Comparison of ENCODE assay signal across 9 mouse cellular contexts in the genomic region with DNA sequence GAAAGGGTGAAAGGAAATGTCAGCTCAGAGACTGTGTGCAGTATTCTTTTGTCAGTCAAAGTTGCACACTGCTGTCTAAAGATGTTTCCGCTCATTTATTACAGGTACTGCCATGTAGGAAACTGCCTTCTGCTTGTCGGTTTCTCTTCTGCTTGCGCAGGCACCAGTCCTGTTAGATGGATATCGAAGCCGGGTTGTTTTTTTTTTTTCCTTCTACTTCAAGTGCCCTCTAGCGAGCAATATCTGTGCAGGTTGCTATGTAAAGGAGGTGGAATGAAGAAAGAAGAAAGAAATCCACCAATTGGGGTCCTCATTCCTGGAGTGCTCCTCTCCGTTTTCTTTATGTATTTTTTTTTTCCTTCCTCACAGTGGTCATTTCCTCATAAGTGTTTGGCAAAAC. TPM values are rescaled to one million over a fixed set of nuclear protein-coding genes. Genes with fewer than 3 reads are reported as not detected.
DNase-seq lines count a peak whose midpoint lies in the region; ATAC-seq and TF ChIP-seq lines count a peak whose summit lies in the region.
"Had no signal": no experiment of that assay in that cellular context is flagged by ENCODE, and none has a peak within 500 bp of the region (broad histone marks: within the 10 kb centered on the region; RNA-seq: fewer than 3 reads in every experiment).

No protein-coding gene starts in this region.

- peak overlapping the region; percentile 22 for H3K4me3 ChIP-seq in forebrain, embryonic 10.5 days
- no peak overlapping the region for H3K4me3 ChIP-seq in forebrain, embryonic 11.5 days (ENCODE audit: low read depth, low read length)
- H3K4me3 ChIP-seq in lung, embryonic 15.5 days = no peak overlapping the region
- H3K4me3 ChIP-seq in forebrain, embryonic 12.5 days (replicated peaks) = no peak overlapping the region; the same call in 1 of the 2 replicates
- H3K4me3 ChIP-seq in neural tube, embryonic 15.5 days (replicated peaks) = peak overlapping the region; percentile 20
- H3K4me3 ChIP-seq in liver, postnatal 0 days (ENCODE audit: low read depth, low read length) = no peak overlapping the region

- no peaks in the 10 kb centered on the region for H3K9me3 ChIP-seq in forebrain, embryonic 10.5 days
- H3K9me3 ChIP-seq in forebrain, embryonic 11.5 days (ENCODE audit: control insufficient read depth, low read length) = no peaks in the 10 kb centered on the region
- H3K9me3 ChIP-seq in lung, embryonic 15.5 days = no peaks in the 10 kb centered on the region
- H3K9me3 ChIP-seq in forebrain, embryonic 12.5 days = no peaks in the 10 kb centered on the region
- H3K9me3 ChIP-seq in neural tube, embryonic 15.5 days (replicated peaks) = no peaks in the 10 kb centered on the region
- H3K9me3 ChIP-seq in liver, postnatal 0 days (ENCODE audit: low read length) = no peaks in the 10 kb centered on the region

- TF ChIP-seq EP300 in liver, postnatal 0 days (IDR thresholded peaks at IDR 0.05; ENCODE audit: low read depth) = no peak

- peaks cover 45% of the 10 kb centered on the region for H3K27me3 ChIP-seq in forebrain, embryonic 10.5 days (ENCODE audit: poor library complexity, severe bottlenecking)
- peaks cover 2% of the 10 kb centered on the region; the same call in 1 of the 2 replicates for H3K27me3 ChIP-seq in forebrain, embryonic 11.5 days (ENCODE audit: control insufficient read depth, insufficient read depth, low read length)
- peaks cover 18% of the 10 kb centered on the region for H3K27me3 ChIP-seq in lung, embryonic 15.5 days
- peaks cover 18% of the 10 kb centered on the region for H3K27me3 ChIP-seq in forebrain, embryonic 12.5 days
- no peaks in the 10 kb centered on the region for H3K27me3 ChIP-seq in neural tube, embryonic 15.5 days (replicated peaks)
- peaks cover 7% of the 10 kb centered on the region for H3K27me3 ChIP-seq in liver, postnatal 0 days (ENCODE audit: insufficient read depth, low read length)

- H3K27ac ChIP-seq in forebrain, embryonic 10.5 days = no peak overlapping the region
- H3K27ac ChIP-seq in forebrain, embryonic 11.5 days (ENCODE audit: low read depth, low read length) = no peak overlapping the region
- H3K27ac ChIP-seq in lung, embryonic 15.5 days = no peak overlapping the region
- H3K27ac ChIP-seq in forebrain, embryonic 12.5 days = no peak overlapping the region
- 0 out of 2 replicates have a peak overlapping the region, but pooled peaks have one; percentile 48 for H3K27ac ChIP-seq in neural tube, embryonic 15.5 days (replicated peaks)
- H3K27ac ChIP-seq in liver, postnatal 0 days (ENCODE audit: low read depth) = no peak overlapping the region

- no peak for ATAC-seq in forebrain, embryonic 11.5 days (replicated peaks; ENCODE audit: low FRiP score)
- no peak for ATAC-seq in lung, embryonic 15.5 days (ENCODE audit: borderline replicate concordance, extremely low read depth, low FRiP score, low TSS enrichment)
- ATAC-seq in forebrain, embryonic 12.5 days (ENCODE audit: low FRiP score) = peak; percentile 15; the same call in 1 of the 2 replicates
- ATAC-seq in neural tube, embryonic 15.5 days (ENCODE audit: low FRiP score) = no peak
- no peak for ATAC-seq in liver, postnatal 0 days

- peaks cover 25% of the 10 kb centered on the region for H3K4me1 ChIP-seq in forebrain, embryonic 10.5 days
- H3K4me1 ChIP-seq in forebrain, embryonic 11.5 days (replicated peaks; ENCODE audit: control insufficient read depth, insufficient read depth, low read length) = no peaks in the 10 kb centered on the region
- H3K4me1 ChIP-seq in lung, embryonic 15.5 days = peaks cover 5% of the 10 kb centered on the region; the same call in 1 of the 2 replicates
- H3K4me1 ChIP-seq in forebrain, embryonic 12.5 days = peaks cover 21% of the 10 kb centered on the region
- peaks cover 12% of the 10 kb centered on the region for H3K4me1 ChIP-seq in neural tube, embryonic 15.5 days
- H3K4me1 ChIP-seq in liver, postnatal 0 days (ENCODE audit: insufficient read depth) = no peaks in the 10 kb centered on the region

- no peak overlapping the region for H3K4me2 ChIP-seq in forebrain, embryonic 11.5 days (ENCODE audit: low read depth, low read length, severe bottlenecking)
- H3K4me2 ChIP-seq in lung, embryonic 15.5 days = peak overlapping the region; percentile 32
- peak overlapping the region; percentile 46 for H3K4me2 ChIP-seq in forebrain, embryonic 12.5 days
- peak overlapping the region; percentile 49 for H3K4me2 ChIP-seq in neural tube, embryonic 15.5 days
- H3K4me2 ChIP-seq in liver, postnatal 0 days (ENCODE audit: low read depth, low read length) = no peak overlapping the region

- DNase-seq in forebrain, embryonic 10.5 days (ENCODE audit: extremely low spot score, low spot score) = no peak
- no peak for DNase-seq in forebrain, embryonic 11.5 days (ENCODE audit: low spot score)
- DNase-seq in lung, postnatal 10 days = no peak
- DNase-seq in liver, postnatal 0 days = no peak
- DNase-seq in spleen, postnatal 10 days (ENCODE audit: low spot score in 2 of 2) = no peak
- DNase-seq: adrenal gland, adult 8-10 months had no signal

- H3K9ac ChIP-seq in forebrain, embryonic 11.5 days (ENCODE audit: low read length) = no peak overlapping the region
- H3K9ac ChIP-seq in lung, embryonic 15.5 days = no peak overlapping the region
- H3K9ac ChIP-seq in forebrain, embryonic 12.5 days = no peak overlapping the region
- H3K9ac ChIP-seq in neural tube, embryonic 15.5 days (replicated peaks) = no peak overlapping the region
- no peak overlapping the region for H3K9ac ChIP-seq in liver, postnatal 0 days (replicated peaks)

- 18% methylated on average over 7 of the region's 7 CpGs for WGBS in forebrain, embryonic 10.5 days
- WGBS in forebrain, embryonic 11.5 days = 21% methylated on average over 7 of the region's 7 CpGs
- WGBS in lung, embryonic 15.5 days = 19% methylated on average over 7 of the region's 7 CpGs
- WGBS in forebrain, embryonic 12.5 days = 10% methylated on average over 7 of the region's 7 CpGs
- WGBS in neural tube, embryonic 15.5 days = 9% methylated on average over 7 of the region's 7 CpGs
- 27% methylated on average over 7 of the region's 7 CpGs for WGBS in liver, postnatal 0 days (ENCODE audit: insufficient replicate concordance)

- TF ChIP-seq CTCF in liver, postnatal 0 days (IDR thresholded peaks at IDR 0.05; ENCODE audit: low read depth) = no peak

- H3K36me3 ChIP-seq in forebrain, embryonic 10.5 days (replicated peaks) = no peaks in the 10 kb centered on the region
- H3K36me3 ChIP-seq in forebrain, embryonic 11.5 days (ENCODE audit: control insufficient read depth, insufficient read depth, low read length) = no peaks in the 10 kb centered on the region
- H3K36me3 ChIP-seq in lung, embryonic 15.5 days = no peaks in the 10 kb centered on the region
- H3K36me3 ChIP-seq in forebrain, embryonic 12.5 days (replicated peaks) = no peaks in the 10 kb centered on the region
- no peaks in the 10 kb centered on the region for H3K36me3 ChIP-seq in neural tube, embryonic 15.5 days
- no peaks in the 10 kb centered on the region for H3K36me3 ChIP-seq in liver, postnatal 0 days (replicated peaks; ENCODE audit: insufficient read depth, low read length)

RNA-seq across cellular contexts. Expression of a gene that starts 5.2 kb away (rescaled TPM):
- polyA plus RNA-seq in forebrain, embryonic 10.5 days (2016; fragmentation: Nextera tagmentation; extraction: Ambion mirVana) = 3.7 and 3.9 TPM in 2 replicates
- polyA plus RNA-seq in forebrain, embryonic 11.5 days (2014; fragmentation: Nextera tagmentation; extraction: Ambion mirVana) = 8.7 and 12.0 TPM in 2 replicates
- 6.1 and 6.4 TPM in 2 replicates for polyA plus RNA-seq in lung, embryonic 15.5 days (2015; fragmentation: Nextera tagmentation; extraction: Ambion mirVana)
- polyA plus RNA-seq in forebrain, embryonic 12.5 days (2016; fragmentation: Nextera tagmentation; extraction: Ambion mirVana) = 15.9 and 16.9 TPM in 2 replicates
- 71.8 and 73.9 TPM in 2 replicates for polyA plus RNA-seq in neural tube, embryonic 15.5 days (2015; fragmentation: Nextera tagmentation; extraction: Ambion mirVana)
- not detected in 2 replicates for polyA plus RNA-seq in liver, postnatal 0 days (2015; fragmentation: Nextera tagmentation; extraction: Ambion mirVana)

Comparison
In these comparisons a context has a peak if more than half of its experiments do, and no peak if none do; other contexts are left out.
1. H3K4me3 ChIP-seq: peak in forebrain, embryonic 10.5 days (single experiment) and neural tube, embryonic 15.5 days (single experiment); none in forebrain, embryonic 11.5 days (single experiment), lung, embryonic 15.5 days (single experiment), forebrain, embryonic 12.5 days (single experiment) and liver, postnatal 0 days (single experiment).
2. H3K4me2 ChIP-seq: peak in lung, embryonic 15.5 days (single experiment), forebrain, embryonic 12.5 days (single experiment) and neural tube, embryonic 15.5 days (single experiment); none in forebrain, embryonic 11.5 days (single experiment) and liver, postnatal 0 days (single experiment).